Mouse (Mus musculus): Measurements from ENCODE around the gene Bmp2k. TPM values are rescaled to one million over a fixed set of nuclear protein-coding genes. Genes with fewer than 3 reads are reported as not detected.

Bmp2k gene
- total and polyA plus RNA-seq, 3 experiments = 7.9 to 9.1 (median 8.9) TPM

- Histone ChIP-seq H3K79me2 (replicated peaks; ENCODE audit: control insufficient read depth, extremely low read depth, insufficient read depth, poor library complexity, severe bottlenecking) (no peaks in the 10 kb centered on the region), H3K36me3 (replicated peaks in 1 of 2; ENCODE audit: control insufficient read depth in 1 of 2, insufficient read depth in 1 of 2, low read length in 1 of 2) (peaks cover 10 to 18% of the 10 kb centered on the region in 2 experiments), H3K9me3 (replicated peaks; ENCODE audit: low read length) (no peaks in the 10 kb centered on the region), H3K4me2 (ENCODE audit: insufficient read depth, low read depth, poor library complexity, severe bottlenecking) (peak overlapping the region; percentile 78), H3K4me1 (ENCODE audit: control insufficient read depth in 1 of 2, insufficient read depth in 2 of 2) (peaks cover 3 to 11% of the 10 kb centered on the region in 2 experiments; a peak in 3 of 4 replicates), H3K27me3 (replicated peaks) (peaks cover 2% of the 10 kb centered on the region), H3K27ac (ENCODE audit: insufficient read depth, low read depth) (no peak overlapping the region), H3K9ac (ENCODE audit: insufficient read depth, low read depth) (peak overlapping the region; percentile 65), H3K4me3 (replicated peaks in 1 of 3; ENCODE audit: low read depth in 2 of 3, low read length in 2 of 3, poor library complexity in 1 of 3) (peak overlapping the region; percentile 60 to 80 (median 71))
- TF ChIP-seq IRF4 (IDR thresholded peaks at IDR 0.05; ENCODE audit: low read depth, low read length) (no peak), UBTF (IDR thresholded peaks at IDR 0.05; ENCODE audit: low read depth, low read length) (no peak), RAD21 (IDR thresholded peaks at IDR 0.05; ENCODE audit: low read depth, low read length) (no peak), ZMIZ1 (IDR thresholded peaks at IDR 0.05; ENCODE audit: low read depth, low read length) (no peak), E2F4 (IDR thresholded peaks at IDR 0.05; ENCODE audit: insufficient replicate concordance, low read depth, low read length) (no peak), CHD2 (IDR thresholded peaks at IDR 0.05; ENCODE audit: low read length) (no peak), MXI1 (IDR thresholded peaks at IDR 0.05; ENCODE audit: low read depth, low read length) (no peak), SMC3 (IDR thresholded peaks at IDR 0.05; ENCODE audit: low read depth, low read length) (no peak), BHLHE40 (IDR thresholded peaks at IDR 0.05; ENCODE audit: low read depth, low read length) (no peak), JUND (conservative IDR thresholded peaks at IDR 0.05; ENCODE audit: low read depth, low read length) (no peak), CHD1 (IDR thresholded peaks at IDR 0.05; ENCODE audit: low read depth, low read length) (no peak), MAX (IDR thresholded peaks at IDR 0.05; ENCODE audit: low read length) (no peak), GABPA (IDR thresholded peaks at IDR 0.05; ENCODE audit: insufficient replicate concordance, low read depth, low read length) (no peak)
- dilution Hi-C loops (cut with MboI; ENCODE audit: extremely low pct_ligation_motif_present, extremely low pct_unique_long_range_greater_than_20kb, low sequenced_read_pairs) = no loop called here
- in situ Hi-C loops (cut with MboI; ENCODE audit: low pct_ligation_motif_present, low pct_unique_long_range_greater_than_20kb, low sequenced_read_pairs) = no loop called here
- peak; percentile 2 for DNase-seq (ENCODE audit: extremely low read depth)
These were observed 113.2 kb downstream of the Bmp2k start for GRCm38 (mm10) chr5:97110697-97111096.

- Histone ChIP-seq H3K27ac (ENCODE audit: insufficient read depth, low read depth) (no peak within 1 kb of the TSS), H3K4me3 (replicated peaks in 1 of 3; ENCODE audit: low read depth in 2 of 3, low read length in 2 of 3, poor library complexity in 1 of 3) (peak within 1 kb of the TSS; percentile 60 to 80 (median 71)), H3K36me3 (replicated peaks in 1 of 2; ENCODE audit: control insufficient read depth in 1 of 2, insufficient read depth in 1 of 2, low read length in 1 of 2) (peaks cover 5 to 12% of the 10 kb centered on the region in 2 experiments), H3K79me2 (replicated peaks; ENCODE audit: control insufficient read depth, extremely low read depth, insufficient read depth, poor library complexity, severe bottlenecking) (no peaks in the 10 kb centered on the region), H3K9ac (ENCODE audit: insufficient read depth, low read depth) (peak within 1 kb of the TSS; percentile 65), H3K4me1 (ENCODE audit: control insufficient read depth in 1 of 2, insufficient read depth in 2 of 2) (peaks cover 3 to 11% of the 10 kb centered on the region in 2 experiments; a peak in 3 of 4 replicates), H3K27me3 (replicated peaks) (peaks cover 2% of the 10 kb centered on the region), H3K4me2 (ENCODE audit: insufficient read depth, low read depth, poor library complexity, severe bottlenecking) (peak within 1 kb of the TSS; percentile 78), H3K9me3 (replicated peaks; ENCODE audit: low read length) (no peaks in the 10 kb centered on the region)
- TF ChIP-seq PAX5 (IDR thresholded peaks at IDR 0.05; ENCODE audit: low read length) = no peak
- no peak for TF ChIP-seq CTCF (conservative IDR thresholded peaks at IDR 0.05 in 1 of 2, IDR thresholded peaks at IDR 0.05 in 1 of 2; ENCODE audit: low read depth in 2 of 2, low read length in 2 of 2)
- no peak for TF ChIP-seq JUN (IDR thresholded peaks at IDR 0.05; ENCODE audit: insufficient read depth, low read depth, low read length)
- TF ChIP-seq MXI1 (IDR thresholded peaks at IDR 0.05; ENCODE audit: low read depth, low read length) = peak; percentile 61; the same call in 1 of the 2 replicates
- peak; percentile 55; the same call in 1 of the 2 replicates for TF ChIP-seq ZMIZ1 (IDR thresholded peaks at IDR 0.05; ENCODE audit: low read depth, low read length)
- TF ChIP-seq TCF12 (IDR thresholded peaks at IDR 0.05; ENCODE audit: low read depth, low read length) = peak; percentile 50; the same call in 1 of the 2 replicates
- TF ChIP-seq E2F4 (IDR thresholded peaks at IDR 0.05; ENCODE audit: insufficient replicate concordance, low read depth, low read length) = no peak
- no peak for TF ChIP-seq USF1 (IDR thresholded peaks at IDR 0.05; ENCODE audit: low read depth, low read length)
- TF ChIP-seq MAX (IDR thresholded peaks at IDR 0.05; ENCODE audit: low read length) = no peak
- TF ChIP-seq CHD1 (IDR thresholded peaks at IDR 0.05; ENCODE audit: low read depth, low read length) = no peak
- no peak for TF ChIP-seq ZNF384 (IDR thresholded peaks at IDR 0.05; ENCODE audit: low read depth, low read length)
- TF ChIP-seq SIN3A (IDR thresholded peaks at IDR 0.05; ENCODE audit: low read length) = peak; percentile 47; the same call in 1 of the 2 replicates
- peak; percentile 58 for TF ChIP-seq HCFC1 (IDR thresholded peaks at IDR 0.05; ENCODE audit: low read depth, low read length)
- TF ChIP-seq GABPA (IDR thresholded peaks at IDR 0.05; ENCODE audit: insufficient replicate concordance, low read depth, low read length) = no peak
- TF ChIP-seq RAD21 (IDR thresholded peaks at IDR 0.05; ENCODE audit: low read depth, low read length) = no peak
- TF ChIP-seq ELF1 (IDR thresholded peaks at IDR 0.05; ENCODE audit: low read depth, low read length) = peak; percentile 74
- no peak for TF ChIP-seq ZC3H11A (IDR thresholded peaks at IDR 0.05; ENCODE audit: low read depth, low read length)
- peak; percentile 63 for TF ChIP-seq POLR2A (IDR thresholded peaks at IDR 0.05; ENCODE audit: low read depth, low read length)
- peak; percentile 46; the same call in 1 of the 2 replicates for TF ChIP-seq NRF1 (IDR thresholded peaks at IDR 0.05; ENCODE audit: low read depth, low read length)
- no peak for TF ChIP-seq MYC (IDR thresholded peaks at IDR 0.05; ENCODE audit: low read depth, low read length)
- peak; percentile 68 for TF ChIP-seq NELFE (IDR thresholded peaks at IDR 0.05; ENCODE audit: low read depth, low read length)
- peak; percentile 95 for DNase-seq (ENCODE audit: extremely low read depth)
- dilution Hi-C loops (cut with MboI; ENCODE audit: extremely low pct_ligation_motif_present, extremely low pct_unique_long_range_greater_than_20kb, low sequenced_read_pairs) = no loop called here
- in situ Hi-C loops (cut with MboI; ENCODE audit: low pct_ligation_motif_present, low pct_unique_long_range_greater_than_20kb, low sequenced_read_pairs) = no loop called here
These were observed 113.9 kb downstream of the Bmp2k start, which contains the start of gene Paqr3 for GRCm38 (mm10) chr5:97111207-97111910. Gene Paqr3 (minus strand): TSS chr5:97111596.

Measured in CH12.LX (cell line).